Mouse (Mus musculus) kidney, adult 18-20 months (tissue): ENCODE results near the gene Gm3642.
A peak's percentile ranks its signal among the peaks of the same experiment; 100 is the strongest.
"Not testable (repeated sequence)": the region's sequence is repeated elsewhere in the genome, so short reads cannot be mapped to it uniquely, and the experiment has no call there.

ENCODE experiments used
- DNase-seq: peaks from one replicate; pipeline ENCODE4 v3.0.0; 2021

Gm3642 gene

GRCm38 (mm10) chr14:6840211-6840610 is at the start of gene Gm3642:
TSS of gene Gm3642 (minus strand) at chr14:6840311.
- DNase-seq, result not testable (repeated sequence)

GRCm38 (mm10) chr14:6889521-6890012 is 49.5 kb upstream of the Gm3642 start, which contains the start of gene Gm3667:
TSS of gene Gm3667 (minus strand) at chr14:6889962.
- DNase-seq, result peak; percentile 3

GRCm38 (mm10) chr14:6888811-6889210 is 48.7 kb upstream of the Gm3642 start:
- peak; percentile 40 for DNase-seq

- not testable (repeated sequence) for DNase-seq
These were observed 16.8 kb downstream of the Gm3642 start for GRCm38 (mm10) chr14:6823297-6823696.
